Mouse (Mus musculus) layer of hippocampus, adult 9-10 months (tissue): ENCODE data around the gene Cuta.

Experiments
- DNase-seq: peaks from one replicate; pipeline ENCODE4 v3.0.0; 2022; ENCODE audit warnings: low spot score

Gene Cuta

DNA sequence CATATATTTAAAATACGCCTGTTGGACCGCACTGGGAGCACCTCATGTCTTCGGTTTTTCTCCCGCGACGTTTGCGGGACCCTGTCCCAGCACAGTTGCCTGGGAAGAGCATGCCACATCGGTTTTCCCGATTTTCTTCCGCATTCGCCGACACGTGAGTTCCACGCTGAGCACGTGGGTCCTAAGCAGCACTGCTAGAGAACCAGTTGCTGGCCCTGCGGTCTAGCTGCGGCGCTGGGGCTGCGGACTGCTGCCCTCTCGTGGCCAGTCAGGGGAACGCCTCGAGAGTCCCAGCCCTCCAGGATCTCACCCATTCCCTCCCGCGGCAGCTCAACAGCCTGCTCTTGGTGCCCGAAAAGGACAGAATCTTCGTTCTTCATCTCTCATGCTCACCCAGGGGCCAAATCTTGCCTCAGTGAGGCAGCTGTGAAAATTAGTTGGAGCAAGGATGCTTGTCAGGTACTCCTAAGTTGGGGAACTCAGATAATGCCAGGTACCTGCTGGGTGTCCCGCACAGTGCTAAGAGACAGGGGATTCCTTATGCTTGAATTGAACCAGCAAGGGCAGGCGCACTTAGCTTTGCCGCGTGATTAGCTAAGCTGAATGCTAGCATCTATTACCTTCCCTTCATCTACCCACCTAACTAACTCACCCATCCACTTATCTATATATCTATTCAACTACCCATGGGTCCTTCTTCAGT, 53.2 kb downstream of the Cuta start:
- no peak for DNase-seq

DNA sequence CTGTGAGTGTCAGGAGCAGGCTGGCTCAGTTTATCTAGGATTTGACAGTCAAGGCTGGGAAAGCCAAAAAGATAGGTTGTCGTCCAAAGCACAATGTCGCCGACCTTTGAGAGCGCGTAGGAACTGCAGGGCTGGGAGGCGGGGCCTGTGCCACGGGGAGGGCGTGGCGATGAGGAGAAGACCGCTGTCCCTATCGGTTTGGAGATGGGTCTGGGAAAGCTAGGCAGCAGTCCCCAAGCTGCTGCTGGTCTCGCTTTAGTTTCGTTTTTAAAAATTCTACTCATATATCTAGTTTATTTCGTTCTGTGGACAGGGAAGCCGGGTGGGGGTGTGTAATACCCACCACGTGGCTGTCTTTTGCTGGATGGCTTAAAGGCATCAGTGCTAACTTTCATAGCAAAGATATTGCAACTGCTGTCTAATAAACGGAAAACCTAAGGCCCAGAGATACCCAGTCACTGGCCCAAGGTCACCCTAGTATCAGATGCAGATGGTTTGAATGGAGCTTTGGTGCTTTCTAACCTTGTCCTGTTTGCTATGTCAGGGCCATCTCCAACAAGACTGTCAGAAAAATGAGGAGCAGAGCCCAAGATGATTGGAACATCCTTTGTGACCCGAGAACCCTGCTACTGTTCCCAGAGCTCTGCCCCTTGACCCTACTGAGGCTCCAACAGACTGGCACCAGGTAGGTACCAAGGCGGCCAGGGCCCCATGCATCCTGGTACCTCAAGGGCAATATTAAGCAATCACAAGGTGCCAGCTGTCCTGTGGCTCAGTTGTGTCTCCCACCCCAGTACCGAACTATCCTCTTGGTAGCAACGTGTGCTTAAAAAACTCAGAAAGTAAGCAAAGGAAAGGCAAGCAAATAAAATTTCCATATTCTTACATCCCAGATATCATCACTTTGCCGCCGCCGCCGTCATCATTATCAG, 54.1 kb downstream of the Cuta start:
- no peak for DNase-seq
